Mouse (Mus musculus) gonadal fat pad, adult 2 months (tissue): ENCODE measurements around the gene Sypl2. TPM values are rescaled to one million over a fixed set of nuclear protein-coding genes. Genes with fewer than 3 reads are reported as not detected.

Experiments
- DNase-seq: peaks from one replicate; pipeline ENCODE4 v3.0.0-alpha.2; 2012; ENCODE audit warnings: low read depth
- polyA plus RNA-seq: library from polyadenylated mRNA; depleted of rRNA; stranded (reverse); fragments of >200 nt; gene quantifications from 2 replicates; pipeline ENCODE4 v1.2.3, GENCODE M21; 2012; rRNA removed

Gene Sypl2
- polyA plus RNA-seq, 1 experiment, result 1.8 TPM

DNA sequence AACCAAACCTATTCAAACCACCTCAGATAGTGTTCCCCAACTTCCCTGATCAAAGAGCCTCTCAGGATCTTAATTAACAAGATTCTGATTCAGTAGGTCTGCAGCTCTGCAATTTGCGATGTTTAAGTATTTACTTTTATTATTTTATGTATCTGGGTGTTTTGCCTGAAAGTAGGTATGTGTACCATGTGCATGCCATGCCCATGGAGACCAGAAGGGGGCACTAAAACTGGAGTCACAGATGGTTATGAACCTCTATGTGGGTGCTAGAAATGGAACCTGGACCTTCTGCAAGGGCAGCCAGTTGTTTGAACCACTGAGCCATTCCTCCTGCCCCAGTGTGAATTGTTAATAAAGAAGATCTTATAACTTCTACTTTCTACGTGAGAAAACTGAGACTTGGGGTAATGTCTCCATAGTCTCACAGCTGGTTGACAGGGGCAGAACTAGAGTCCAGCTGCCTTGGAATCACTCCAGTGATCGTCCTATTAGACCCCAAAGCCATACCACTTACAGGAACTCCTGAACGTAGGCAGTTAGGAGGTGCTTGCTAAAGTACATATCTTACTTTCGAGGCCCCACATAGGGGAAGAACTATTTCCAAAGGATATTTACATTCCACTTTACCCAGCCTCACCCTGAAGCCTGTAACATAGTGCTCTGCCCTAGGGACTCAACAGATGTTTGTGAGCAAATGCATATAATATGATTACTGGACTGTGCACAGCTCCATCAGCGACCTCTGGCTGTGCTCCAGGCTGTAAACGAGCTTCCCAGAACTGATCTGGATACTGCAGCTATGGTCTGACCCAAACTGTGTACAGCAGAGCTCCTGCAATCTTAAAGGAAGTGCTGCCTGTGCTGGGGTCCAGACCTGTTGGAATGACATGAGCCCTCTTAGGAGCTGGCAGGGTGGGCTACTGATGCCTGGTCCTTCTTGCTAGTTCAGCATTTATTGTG lies 47.4 kb downstream of the Sypl2 start:
- no peak for DNase-seq

GRCm38 (mm10) chr3:108174672-108175531 lies 51.5 kb downstream of the Sypl2 start:
- DNase-seq, result no peak

DNA sequence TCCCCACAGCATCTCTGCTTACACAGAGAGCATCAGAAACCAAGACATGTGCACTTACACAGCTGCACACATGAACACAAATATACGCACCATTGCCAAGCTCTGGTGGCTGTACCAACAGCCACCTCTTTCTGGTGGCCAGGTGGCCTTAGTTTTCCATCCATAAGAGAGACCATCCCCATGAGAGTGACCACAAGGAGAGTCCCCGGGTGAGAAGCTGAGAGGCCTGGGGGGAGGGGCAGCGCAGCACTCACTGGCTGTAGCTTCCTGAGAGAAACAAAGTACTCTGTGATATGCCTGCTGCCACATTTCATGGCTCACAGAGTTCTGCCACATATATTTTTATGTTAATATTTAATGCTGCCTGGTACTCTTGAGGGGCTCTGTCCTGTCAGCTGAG lies 57.2 kb downstream of the Sypl2 start:
- DNase-seq, result no peak

DNA sequence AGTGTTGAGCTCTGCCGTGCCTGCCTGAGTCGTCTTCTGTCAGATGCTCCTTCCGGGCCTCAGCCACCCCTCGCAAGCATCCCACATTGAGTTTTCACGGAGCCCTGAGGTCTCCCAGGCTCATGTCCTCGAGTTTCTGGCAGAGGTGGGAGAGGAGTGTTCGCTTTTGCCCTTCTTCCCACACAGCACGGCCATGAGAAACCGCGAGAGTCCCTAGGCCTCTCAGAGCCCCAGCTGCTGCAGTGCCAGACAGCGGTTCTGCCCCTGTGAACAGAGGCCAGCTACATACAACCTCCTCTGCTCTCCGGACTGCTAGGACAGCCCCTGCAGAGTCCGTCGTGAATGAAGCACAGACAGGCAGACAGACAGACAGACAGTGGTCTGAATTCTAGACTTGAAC lies 58.9 kb downstream of the Sypl2 start:
- no peak for DNase-seq

DNA sequence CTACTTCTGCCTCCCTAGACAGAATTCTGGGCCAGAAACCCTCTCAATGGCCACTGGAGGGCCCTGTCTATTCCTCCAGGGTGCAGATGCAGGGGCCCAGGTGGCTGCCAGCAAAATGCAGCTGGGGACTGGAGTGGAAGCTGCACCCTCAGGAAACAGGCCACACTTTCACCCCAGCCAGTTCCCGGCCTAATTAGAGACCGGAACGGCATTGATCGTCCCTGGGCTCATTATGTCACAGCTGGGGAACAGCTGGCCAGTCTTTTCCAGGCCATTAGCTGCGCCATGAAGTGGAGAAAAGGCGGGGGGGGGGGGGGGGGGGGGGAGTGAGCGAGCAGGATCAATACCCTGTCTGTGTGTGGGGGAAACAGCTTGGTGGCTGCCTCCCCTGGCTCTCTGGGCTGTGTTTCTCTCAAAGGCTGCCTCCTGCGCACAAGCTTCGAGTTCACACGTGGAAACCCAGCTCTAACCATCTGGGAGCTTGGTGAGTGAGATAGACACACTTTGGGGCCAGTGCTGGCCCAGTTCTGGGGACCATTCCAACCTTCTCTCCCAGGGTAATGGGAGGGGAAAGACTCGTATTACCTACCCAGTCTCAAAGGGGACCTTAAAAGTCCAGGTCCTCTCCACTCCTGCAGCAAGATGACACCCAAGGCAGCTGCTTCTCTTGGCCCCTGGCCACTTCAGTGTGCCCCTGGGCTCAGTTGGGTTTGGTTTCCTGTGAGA lies 59.8 kb downstream of the Sypl2 start:
- DNase-seq, result no peak

GRCm38 (mm10) chr3:108165532-108166315 lies 60.7 kb downstream of the Sypl2 start:
- DNase-seq, result no peak

DNA sequence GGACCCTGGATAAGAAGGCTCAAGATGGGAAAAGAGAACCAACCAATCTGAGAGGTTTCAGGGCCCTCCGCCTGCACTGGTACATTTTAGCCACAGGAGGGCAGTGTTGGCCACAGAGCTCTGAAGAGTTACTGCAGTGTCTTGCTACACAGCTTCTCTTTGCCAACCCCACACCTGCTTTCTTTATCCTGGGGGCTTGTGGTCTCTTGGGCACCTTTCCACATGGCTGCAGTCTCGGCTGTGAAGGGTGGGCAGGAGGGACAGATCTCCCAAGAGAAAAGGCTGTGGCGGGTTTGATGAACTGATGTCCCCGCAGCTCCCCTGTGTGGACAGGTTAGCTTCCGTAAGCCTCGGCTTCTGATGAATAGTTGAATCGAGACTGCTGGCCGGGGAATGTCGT lies 61.6 kb downstream of the Sypl2 start:
- no peak for DNase-seq

DNA sequence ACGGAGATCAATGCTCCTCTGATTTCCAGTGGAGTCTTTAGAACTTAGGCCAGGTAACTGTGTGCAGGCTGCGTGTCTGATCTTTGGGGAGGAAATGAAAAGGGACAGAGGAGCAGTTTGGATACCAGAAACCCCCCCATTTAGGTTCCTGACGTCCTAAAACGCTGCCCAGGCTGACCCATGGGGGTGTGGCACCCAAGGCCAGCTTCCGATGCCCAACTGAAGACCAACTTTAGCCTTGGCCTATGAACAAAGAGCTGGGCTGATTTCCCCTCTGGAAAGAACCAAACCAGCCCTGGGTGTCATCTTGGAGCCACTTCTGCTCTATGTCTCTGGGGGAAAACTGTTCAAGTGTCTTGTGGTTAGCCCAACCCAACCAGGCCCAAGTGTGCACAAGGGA lies 62.4 kb downstream of the Sypl2 start:
- no peak for DNase-seq

Other genes with a start within 250 kb of the Sypl2 start
- gene Gstm2, start 240.2 kb downstream of the Sypl2 start, polyA plus RNA-seq, result 925 and 961 TPM in 2 replicates
- 1,084 and 1,330 TPM in 2 replicates for gene Gstm1, start 208.7 kb downstream of the Sypl2 start, polyA plus RNA-seq
- 55.6 and 65.3 TPM in 2 replicates for gene Gstm4, start 181.8 kb downstream of the Sypl2 start, polyA plus RNA-seq
- 62.8 and 73.1 TPM in 2 replicates for gene Ampd2, start 140.0 kb downstream of the Sypl2 start, polyA plus RNA-seq
- 4.6 and 7.9 TPM in 2 replicates for gene Gnat2, start 133.9 kb downstream of the Sypl2 start, polyA plus RNA-seq
- gene Gnai3, start 80.5 kb downstream of the Sypl2 start, polyA plus RNA-seq, result 35.9 and 46.2 TPM in 2 replicates
- not detected in 2 replicates for gene Gpr61, start 71.8 kb downstream of the Sypl2 start, polyA plus RNA-seq
- 15.5 and 16.7 TPM in 2 replicates for gene Amigo1, start 40.3 kb downstream of the Sypl2 start, polyA plus RNA-seq
- 9.1 and 9.6 TPM in 2 replicates for gene Cyb561d1, start 25.4 kb downstream of the Sypl2 start, polyA plus RNA-seq
- gene Atxn7l2, start 15.7 kb downstream of the Sypl2 start, polyA plus RNA-seq, result 6.8 and 7.8 TPM in 2 replicates
- 63.6 and 79.8 TPM in 2 replicates for gene Psma5, start 30.3 kb upstream of the Sypl2 start, polyA plus RNA-seq
- gene Sort1, start 57.4 kb upstream of the Sypl2 start, polyA plus RNA-seq, result 273 and 331 TPM in 2 replicates
- gene Mybphl, start 138.3 kb upstream of the Sypl2 start, polyA plus RNA-seq, result 0.15 TPM in 1 of 2 replicates, not detected in the other
- 1.2 and 1.5 TPM in 2 replicates for gene Psrc1, start 157.2 kb upstream of the Sypl2 start, polyA plus RNA-seq
- gene Celsr2, start 188.9 kb upstream of the Sypl2 start, polyA plus RNA-seq, result 18.5 and 28.7 TPM in 2 replicates
- 55.8 and 63.1 TPM in 2 replicates for gene Sars, start 218.6 kb upstream of the Sypl2 start, polyA plus RNA-seq